Mouse (Mus musculus): ENCODE measurements around the gene Dld.

DNA sequence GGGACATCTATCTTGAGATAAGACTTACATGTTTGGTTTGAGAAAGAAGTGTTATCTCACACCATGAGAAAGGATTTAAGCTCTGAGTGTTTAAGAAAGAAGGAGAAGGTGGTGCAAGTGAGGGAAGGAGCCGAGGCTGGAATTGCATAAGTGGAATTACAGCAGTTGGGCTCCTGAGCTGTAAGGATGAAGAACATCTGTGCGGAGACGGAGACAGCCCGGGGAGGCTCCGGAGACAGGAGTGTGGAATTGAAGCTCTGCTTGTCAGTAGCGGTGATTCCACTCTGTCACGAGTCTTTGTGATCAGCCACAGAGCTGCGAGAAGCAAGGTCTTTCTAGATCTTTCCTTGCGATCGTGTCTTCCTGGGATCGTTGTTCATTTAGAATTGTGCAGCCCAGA is 56.3 kb downstream of the Dld start:
- TF ChIP-seq MYOG (IDR thresholded peaks at IDR 0.05; ENCODE audit: control insufficient read depth, extremely low read depth, insufficient read length) (no peak), CTCF (IDR thresholded peaks at IDR 0.05; ENCODE audit: control insufficient read depth, insufficient read depth, insufficient read length) (no peak), MAX (IDR thresholded peaks at IDR 0.05) (no peak), FOSL1 (IDR thresholded peaks at IDR 0.05; ENCODE audit: insufficient read depth, low read length, poor library complexity, severe bottlenecking) (no peak), USF1 (IDR thresholded peaks at IDR 0.05; ENCODE audit: low read depth) (no peak), MYOD1 (IDR thresholded peaks at IDR 0.05; ENCODE audit: control insufficient read depth, insufficient read length, low read depth) (no peak), CEBPB (IDR thresholded peaks at IDR 0.05; ENCODE audit: low read depth) (no peak)

Measured in C2C12 (cell line).